Mouse (Mus musculus): ENCODE data around the gene Nr2e1.

Gene Nr2e1

DNA sequence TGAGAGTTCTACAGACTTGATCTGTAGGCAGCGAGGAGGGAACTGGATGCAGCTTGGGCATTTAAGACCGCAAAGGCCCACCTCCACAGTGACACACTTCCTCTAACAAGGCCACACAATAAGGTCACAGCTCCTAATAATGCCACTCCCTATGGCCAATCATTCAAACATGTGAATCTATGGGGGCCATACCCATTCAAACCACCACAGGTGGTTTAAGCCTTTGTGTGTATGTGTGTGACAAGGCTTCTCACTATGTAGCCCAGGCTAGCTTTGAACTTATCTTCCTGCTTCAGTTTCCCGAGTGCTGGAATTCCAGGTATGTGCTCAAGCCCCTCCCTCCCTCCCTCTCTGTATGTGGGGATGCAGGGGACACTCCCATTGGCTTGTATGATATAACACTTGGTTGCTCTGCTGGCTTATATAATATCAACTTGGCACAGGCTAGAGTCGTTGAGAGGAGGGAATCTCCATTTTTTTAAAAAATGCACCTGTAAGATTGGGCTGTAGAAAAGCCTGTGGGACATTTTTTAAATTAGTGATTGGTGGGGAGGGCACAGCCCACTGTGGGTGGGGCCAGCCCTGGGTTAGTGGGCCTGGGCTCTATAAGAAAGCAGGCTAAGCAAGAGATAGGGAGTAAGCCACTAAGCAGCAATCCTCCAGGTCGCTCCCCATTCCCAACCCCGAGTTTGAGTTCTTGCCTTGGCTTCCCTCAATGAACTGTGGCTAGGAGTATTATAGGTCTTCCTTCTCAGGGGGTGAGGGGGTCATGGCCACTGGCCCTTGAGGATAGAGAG, 37.5 kb downstream of the Nr2e1 start:
- no peak for DNase-seq

DNA sequence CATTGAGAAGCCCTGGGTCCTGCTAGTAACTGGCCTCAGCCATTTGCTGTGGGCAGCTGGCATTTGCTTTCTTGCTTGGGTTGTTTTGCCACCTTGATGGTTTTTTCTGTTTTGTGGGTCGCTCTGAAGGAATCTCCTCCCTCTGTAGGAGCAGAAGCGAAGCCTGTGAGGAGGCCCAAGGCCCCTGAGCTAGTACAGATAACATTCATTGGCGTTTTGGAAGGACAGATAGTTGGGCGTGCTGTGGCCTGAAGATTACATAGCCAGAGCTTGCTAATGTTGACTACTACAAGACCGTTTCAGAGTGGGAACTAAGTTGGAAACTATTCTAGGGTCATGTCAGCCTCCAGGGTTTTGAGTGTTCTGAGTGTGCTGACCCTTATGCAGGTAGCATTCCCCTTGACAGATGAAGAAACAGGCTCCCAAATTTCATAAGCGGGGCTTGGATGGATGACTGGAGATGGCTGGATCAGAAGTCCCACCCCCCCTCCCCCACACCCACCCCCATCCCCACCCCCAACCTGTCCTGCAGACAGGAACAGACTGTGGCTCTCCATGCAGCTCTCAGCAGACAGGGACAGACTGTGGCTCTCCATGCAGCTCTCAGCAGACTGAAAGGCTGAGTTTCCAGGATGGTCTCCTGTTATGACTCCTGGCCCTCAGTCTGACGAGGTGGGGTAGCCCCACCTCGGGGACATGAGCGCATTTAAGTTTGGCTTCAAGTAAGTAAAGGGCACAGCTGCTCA, 45.7 kb downstream of the Nr2e1 start:
- no peak for DNase-seq

DNA sequence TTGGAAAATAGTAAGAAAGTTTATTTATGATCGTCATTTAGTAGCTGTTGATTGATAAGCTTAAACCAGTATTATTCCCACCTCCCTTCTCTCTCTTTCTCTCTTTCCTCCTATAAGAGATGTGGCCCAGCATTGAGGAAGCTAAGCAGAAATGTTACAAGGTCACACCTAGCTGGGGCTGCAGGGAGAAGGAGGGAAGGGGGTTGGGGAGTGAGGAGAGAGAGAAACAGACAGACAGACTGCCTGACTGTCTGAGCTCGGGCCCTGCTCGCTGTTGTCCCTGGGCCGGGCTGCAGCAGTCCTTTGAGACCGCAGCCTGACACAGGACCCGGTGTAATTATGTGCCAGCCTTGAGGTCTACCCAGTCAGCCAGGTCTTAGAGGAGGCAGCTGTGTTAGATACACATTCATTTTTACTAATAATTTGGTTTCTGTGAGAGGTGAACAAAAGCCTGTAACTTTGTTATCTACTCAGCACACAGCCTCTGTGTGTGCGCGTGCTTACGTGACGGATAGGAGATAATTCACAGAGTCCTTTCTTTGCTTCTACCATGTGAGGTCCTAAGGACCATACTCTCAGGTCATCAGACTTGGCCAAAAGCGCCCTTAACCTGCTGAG, 49.5 kb downstream of the Nr2e1 start:
- DNase-seq: no peak

DNA sequence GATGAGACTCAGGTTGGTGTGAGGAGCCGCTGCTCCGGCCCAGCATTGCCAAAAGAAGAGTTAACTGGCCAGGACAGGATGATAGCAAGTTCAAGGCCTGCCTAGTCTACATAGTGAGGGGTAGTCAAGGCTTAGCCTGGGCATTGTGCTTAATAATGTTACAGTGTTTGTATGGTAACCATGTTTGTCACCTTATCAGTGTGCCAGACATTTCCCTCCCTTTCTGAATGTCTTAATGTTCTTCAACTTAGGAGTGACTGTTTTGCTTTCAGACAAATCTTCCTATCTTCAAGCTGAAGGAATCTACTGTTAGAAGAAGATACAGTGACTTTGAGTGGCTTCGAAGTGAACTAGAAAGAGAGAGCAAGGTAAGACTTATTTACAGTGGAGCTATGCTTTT, 57.8 kb downstream of the Nr2e1 start:
- no peak for DNase-seq

DNA sequence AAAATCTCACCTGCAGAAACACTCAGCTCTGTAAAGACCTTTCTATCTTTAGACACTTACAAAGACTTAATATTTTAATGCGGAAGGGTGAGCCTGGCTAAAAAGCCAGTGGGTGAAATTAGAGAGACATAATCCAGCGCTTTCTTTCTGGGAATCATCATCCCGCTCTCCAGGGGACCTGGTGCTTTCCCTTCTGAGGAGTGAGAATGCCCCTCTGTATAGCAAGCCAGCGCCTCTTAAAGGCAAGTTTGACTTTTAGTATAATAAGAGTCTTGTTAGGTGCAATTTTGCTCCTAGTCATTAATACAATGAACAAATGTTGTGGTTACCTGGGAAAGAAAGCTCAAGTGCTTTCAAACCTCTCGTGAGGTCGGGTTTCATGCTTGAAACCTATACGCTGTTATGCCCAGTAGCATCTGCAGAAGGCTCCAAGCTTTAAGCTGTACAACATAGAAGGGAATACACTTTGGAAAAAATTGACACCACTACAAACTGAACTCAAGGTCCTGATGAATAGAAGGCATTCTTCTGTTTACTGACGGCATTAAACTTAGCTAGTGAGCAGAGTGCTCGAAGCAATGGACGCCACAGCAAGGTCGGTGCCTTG, 59.8 kb downstream of the Nr2e1 start:
- DNase-seq: no peak

DNA sequence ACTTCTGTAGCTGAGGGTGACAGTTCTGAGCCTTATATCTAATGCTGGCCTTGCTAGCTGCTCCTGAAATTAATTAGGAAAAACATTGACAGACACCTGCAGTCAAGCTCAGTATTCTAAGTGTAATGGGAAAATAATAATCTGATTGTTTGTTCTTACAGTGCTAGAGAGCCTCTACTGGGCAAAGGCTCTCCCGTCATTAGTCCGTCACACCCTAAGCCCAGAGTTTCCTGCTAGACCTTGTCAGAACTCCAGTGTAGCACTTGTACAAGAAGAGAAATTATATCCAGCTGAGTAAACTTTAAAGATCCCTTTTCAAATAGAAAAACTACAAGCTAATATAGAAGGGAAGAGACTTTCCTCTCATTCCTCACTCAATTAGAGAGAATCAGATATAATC, 60.5 kb downstream of the Nr2e1 start:
- DNase-seq: no peak

DNA sequence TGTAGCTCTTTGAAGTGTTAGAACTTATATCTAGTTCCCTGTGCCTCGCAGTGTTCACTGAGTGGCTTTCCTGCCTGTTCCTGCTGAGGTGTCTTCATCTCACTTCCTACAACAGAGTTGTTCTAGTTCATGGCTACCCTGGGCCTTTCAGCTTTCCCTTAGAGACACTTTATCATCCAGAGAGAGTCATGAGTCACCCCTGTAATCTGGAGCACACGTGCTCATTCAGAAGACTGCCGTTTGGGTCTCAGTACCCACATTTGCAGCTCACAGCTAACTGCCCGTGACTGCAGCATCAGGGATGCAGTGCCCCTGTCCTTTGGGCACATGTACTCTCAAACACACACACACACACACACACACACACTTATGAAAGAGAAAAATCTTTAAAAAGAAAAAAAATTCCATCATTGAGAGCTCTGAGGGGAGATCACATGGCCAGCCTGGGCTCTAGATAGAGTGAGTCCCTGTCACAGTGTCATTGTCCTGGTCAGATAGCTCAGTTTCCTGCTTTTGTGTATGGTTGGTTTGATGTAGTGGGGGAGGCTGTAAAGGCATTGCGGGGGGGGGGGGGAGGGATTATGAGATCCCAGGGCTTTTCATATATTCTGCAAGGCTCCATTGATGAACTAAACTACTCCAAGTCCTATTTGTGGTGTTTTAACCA, 62.0 kb downstream of the Nr2e1 start:
- DNase-seq: no peak

DNA sequence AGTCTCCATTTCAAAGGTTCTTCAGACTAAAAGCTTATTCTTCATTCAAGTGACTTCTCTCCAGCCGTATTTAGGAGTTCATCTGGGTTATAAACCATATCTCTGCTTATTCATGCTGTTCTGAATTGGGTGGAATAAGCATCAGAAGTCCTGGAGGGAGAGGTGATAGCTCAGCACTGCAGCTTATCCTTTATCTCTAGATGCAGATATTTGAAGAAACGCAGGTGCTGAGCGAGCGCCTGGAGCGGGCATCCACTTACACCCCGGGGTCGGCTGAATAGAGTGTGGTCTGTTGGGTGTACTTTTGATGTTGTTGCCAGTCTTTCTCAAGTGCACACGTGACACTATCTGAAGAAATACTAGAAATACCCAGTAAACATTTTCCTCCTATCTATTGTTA, 65.1 kb downstream of the Nr2e1 start:
- DNase-seq: no peak

DNA sequence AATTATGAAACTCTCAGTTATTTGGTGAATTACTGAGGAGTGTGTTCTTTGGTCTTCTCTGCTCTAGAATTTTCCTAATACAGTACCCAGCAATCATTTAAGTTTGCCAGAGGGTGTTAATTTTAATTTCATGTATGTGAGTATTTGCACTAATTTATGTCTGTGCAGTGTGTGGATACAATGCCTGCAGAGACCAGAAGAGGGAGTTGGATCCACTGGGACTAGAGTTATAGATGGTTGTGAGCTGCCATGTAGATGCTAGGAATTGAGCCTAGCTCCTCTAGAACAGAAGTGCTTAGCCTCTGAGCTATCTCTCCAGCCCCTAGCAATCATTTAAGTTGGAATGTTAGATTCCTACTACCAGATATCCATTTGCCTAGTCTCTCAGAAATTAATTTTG, 69.3 kb downstream of the Nr2e1 start:
- no peak for DNase-seq
